In genomic region chr7:124180926-124181325, GRCm38 (mm10) we compare ENCODE assay signal across 29 mouse cellular contexts.
DNase-seq lines count a peak whose midpoint lies in the region; TF ChIP-seq lines count a peak whose summit lies in the region.
"Had no signal": no experiment of that assay in that cellular context is flagged by ENCODE, and none has a peak within 500 bp of the region (broad histone marks: within the 10 kb centered on the region; RNA-seq: fewer than 3 reads in every experiment).

No protein-coding gene starts in this region.

- H3K27ac ChIP-seq in left cerebral cortex, adult 2 months, result peak overlapping the region; percentile 15; the same call in 1 of the 2 replicates
- H3K27ac ChIP-seq: embryonic facial prominence, embryonic 10.5 days; embryonic facial prominence, embryonic 13.5 days; forebrain, embryonic 12.5 days; forebrain, embryonic 15.5 days; heart, embryonic 15.5 days; hindbrain, embryonic 10.5 days; hindbrain, embryonic 13.5 days had no signal

- H3K4me3 ChIP-seq in left cerebral cortex, adult 2 months, result no peak overlapping the region
- H3K4me3 ChIP-seq: embryonic facial prominence, embryonic 10.5 days; embryonic facial prominence, embryonic 13.5 days; erythroblast, embryonic 14.5 days; forebrain, embryonic 12.5 days; forebrain, embryonic 15.5 days; heart, embryonic 12.5 days; heart, embryonic 15.5 days; hindbrain, embryonic 10.5 days; hindbrain, embryonic 13.5 days had no signal

- no peak for TF ChIP-seq CTCF in left cerebral cortex, adult 2 months (IDR thresholded peaks at IDR 0.05)

- intact Hi-C loops in left cerebral cortex, adult 2 months (cut with DNase I), result no loop called here
- intact Hi-C loops in left cerebral cortex, postnatal 4 days (cut with DNase I), result no loop called here

- peak; percentile 29 to 64 for DNase-seq in frontal cortex, adult 2 months (ENCODE audit: extremely low spot score in 1 of 2, low spot score in 1 of 2)
- no peak for DNase-seq in frontal cortex, postnatal 10 days (ENCODE audit: low spot score in 2 of 2)
- no peak for DNase-seq in left cerebral cortex, adult 2 months (ENCODE audit: extremely low spot score in 1 of 2, low spot score in 2 of 2)
- DNase-seq in left cerebral cortex, postnatal 4 days, result no peak
- peak; percentile 28 to 37 for DNase-seq in right cerebral cortex, postnatal 10 days (ENCODE audit: low spot score in 2 of 2)
- DNase-seq in right cerebral cortex, postnatal 4 days, result no peak
- peak; percentile 60 for DNase-seq in telencephalon, adult 2 months (ENCODE audit: low read depth, low spot score)
- no peak for DNase-seq in retina, embryonic 14.5 days (ENCODE audit: low spot score)
- DNase-seq: adrenal gland, adult 2 months; adrenal gland, postnatal 14 days; B cell, adult 2 months; cerebellum, adult 11-12 months; cerebellum, adult 8-10 months; cerebellum, postnatal 10 days; cerebellum, postnatal 36 days; embryo, embryonic 11 days; gastrocnemius, postnatal 25 days; heart, adult 18-20 months; heart, postnatal 10 days; heart, postnatal 36 days had no signal

Comparison
In these comparisons a context has a peak if more than half of its experiments do, and no peak if none do; other contexts are left out.
1. DNase-seq: peak in frontal cortex, adult 2 months (2 of 2), right cerebral cortex, postnatal 10 days (2 of 2) and telencephalon, adult 2 months (single experiment); none in frontal cortex, postnatal 10 days (0 of 2), left cerebral cortex, adult 2 months (0 of 2), left cerebral cortex, postnatal 4 days (single experiment), right cerebral cortex, postnatal 4 days (single experiment) and retina, embryonic 14.5 days (single experiment).